Mouse (Mus musculus) brain, embryonic 14.5 days (tissue): ENCODE data around the gene Invs.

Source experiments
- CTCF ChIP-seq: fragments of 200-500 bp; IDR thresholded peaks from 2 replicates; pipeline ENCODE4 v1.5.1; 2012; ENCODE audit warnings: inconsistent platforms, mild to moderate bottlenecking, moderate library complexity, borderline replicate concordance; ENCODE audit not compliant: insufficient read depth, insufficient read length; ENCODE audit errors: extremely low read depth
- POLR2A ChIP-seq: fragments of 200-500 bp; IDR thresholded peaks from 2 replicates; pipeline ENCODE4 v1.6.1; 2012; ENCODE audit warnings: mild to moderate bottlenecking, inconsistent platforms, borderline replicate concordance; ENCODE audit not compliant: poor library complexity, insufficient read depth, insufficient read length, severe bottlenecking; ENCODE audit errors: extremely low read depth

DNA sequence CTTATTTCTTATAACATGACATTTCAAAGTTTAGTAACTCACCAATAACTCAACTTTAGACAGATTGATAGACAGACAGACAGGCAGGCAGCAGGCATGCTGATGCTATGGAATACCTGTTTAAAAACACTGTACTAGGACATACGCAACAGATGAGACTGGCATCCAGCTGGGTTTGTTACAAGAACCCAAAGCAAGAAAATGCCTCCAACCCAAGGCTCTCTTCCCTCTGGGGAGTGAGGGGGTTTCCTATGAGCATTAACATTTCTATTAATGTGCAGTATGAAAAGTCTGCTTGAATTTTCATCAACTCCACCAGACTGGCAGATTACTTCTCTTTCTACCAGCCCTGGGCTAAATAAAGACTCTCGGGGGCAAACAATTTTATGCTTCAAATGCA, 35.3 kb upstream of the Invs start:
- TF ChIP-seq CTCF (no peak), POLR2A (no peak)
